Mouse (Mus musculus): ENCODE data around the gene Ctcf.

The Ctcf gene

GRCm38 (mm10) chr8:105648929-105649328, 12.6 kb downstream of the Ctcf start:
- no peak for DNase-seq (ENCODE audit: low spot score)

GRCm38 (mm10) chr8:105657641-105658040, 21.3 kb downstream of the Ctcf start:
- no peak for DNase-seq (ENCODE audit: low spot score)

GRCm38 (mm10) chr8:105661167-105661566, 24.8 kb downstream of the Ctcf start:
- peak; percentile 56 for DNase-seq (ENCODE audit: low spot score)

- DNase-seq (ENCODE audit: low spot score), result no peak
Observed at GRCm38 (mm10) chr8:105677891-105678290, 41.5 kb downstream of the Ctcf start.

GRCm38 (mm10) chr8:105685325-105685724, 49.0 kb downstream of the Ctcf start:
- DNase-seq (ENCODE audit: low spot score), result no peak

- DNase-seq (ENCODE audit: low spot score), result peak; percentile 63
Observed at GRCm38 (mm10) chr8:105685796-105686308, 49.5 kb downstream of the Ctcf start, which contains the start of gene Carmil2. Carmil2 (plus strand) TSS chr8:105686274.

- no peak for DNase-seq (ENCODE audit: low spot score)
Observed at GRCm38 (mm10) chr8:105686551-105686950, 50.2 kb downstream of the Ctcf start.

GRCm38 (mm10) chr8:105687512-105687911, 51.1 kb downstream of the Ctcf start:
- no peak for DNase-seq (ENCODE audit: low spot score)

- no peak for DNase-seq (ENCODE audit: low spot score)
Observed at GRCm38 (mm10) chr8:105688242-105688752, 51.9 kb downstream of the Ctcf start.

GRCm38 (mm10) chr8:105689256-105689982, 53.1 kb downstream of the Ctcf start:
- DNase-seq (ENCODE audit: low spot score), result no peak

- DNase-seq (ENCODE audit: low spot score), result no peak
Observed at GRCm38 (mm10) chr8:105689983-105690360, 53.6 kb downstream of the Ctcf start.

GRCm38 (mm10) chr8:105690978-105691377, 54.6 kb downstream of the Ctcf start:
- DNase-seq (ENCODE audit: low spot score), result no peak

- DNase-seq (ENCODE audit: low spot score), result no peak
Observed at GRCm38 (mm10) chr8:105692449-105693182, 56.2 kb downstream of the Ctcf start.

- DNase-seq (ENCODE audit: low spot score), result peak; percentile 70
Observed at GRCm38 (mm10) chr8:105693648-105694047, 57.3 kb downstream of the Ctcf start.

GRCm38 (mm10) chr8:105694051-105694799, 57.9 kb downstream of the Ctcf start:
- DNase-seq (ENCODE audit: low spot score), result peak; percentile 58

GRCm38 (mm10) chr8:105695080-105695780, 58.9 kb downstream of the Ctcf start:
- DNase-seq (ENCODE audit: low spot score), result no peak

GRCm38 (mm10) chr8:105697196-105697780, 60.9 kb downstream of the Ctcf start:
- DNase-seq (ENCODE audit: low spot score), result no peak

GRCm38 (mm10) chr8:105698734-105699133, 62.4 kb downstream of the Ctcf start:
- no peak for DNase-seq (ENCODE audit: low spot score)

GRCm38 (mm10) chr8:105699488-105700215, 63.3 kb downstream of the Ctcf start:
- no peak for DNase-seq (ENCODE audit: low spot score)

GRCm38 (mm10) chr8:105700566-105700965, 64.2 kb downstream of the Ctcf start:
- peak; percentile 55 for DNase-seq (ENCODE audit: low spot score)

All from retina, embryonic 14.5 days (tissue).